Mouse (Mus musculus) G1E (cell line): ENCODE data around the gene Phf12.

Experiments
- CTCF ChIP-seq: IDR thresholded peaks from 2 replicates; pipeline ENCODE4 v1.5.1; 2012; ENCODE audit warnings: low read depth, low read length, inconsistent platforms, mixed read lengths
- POLR2AphosphoS5 ChIP-seq: IDR thresholded peaks from 2 replicates; pipeline ENCODE4 v1.6.1; 2012; ENCODE audit warnings: low read depth, low read length, inconsistent platforms; ENCODE audit not compliant: insufficient replicate concordance
- TAL1 ChIP-seq: conservative IDR thresholded peaks from 2 replicates; pipeline ENCODE4 v1.6.1; 2012; ENCODE audit warnings: low read depth, low read length, inconsistent platforms, mixed read lengths

- TF ChIP-seq CTCF: no peak
- no peak for TF ChIP-seq POLR2AphosphoS5
- TF ChIP-seq TAL1: no peak
Measured at GRCm38 (mm10) chr11:77964415-77965095, 18.0 kb upstream of the Phf12 start.
